Mouse (Mus musculus): ENCODE data around the gene Erv3. TPM values are rescaled to one million over a fixed set of nuclear protein-coding genes. Genes with fewer than 3 reads are reported as not detected.
A peak's percentile ranks its signal among the peaks of the same experiment; 100 is the strongest.
"Not testable (repeated sequence)": the region's sequence is repeated elsewhere in the genome, so short reads cannot be mapped to it uniquely, and the experiment has no call there.

Erv3 gene
- polyA plus RNA-seq, 1 experiment from 2014 or later = not detected

DNA sequence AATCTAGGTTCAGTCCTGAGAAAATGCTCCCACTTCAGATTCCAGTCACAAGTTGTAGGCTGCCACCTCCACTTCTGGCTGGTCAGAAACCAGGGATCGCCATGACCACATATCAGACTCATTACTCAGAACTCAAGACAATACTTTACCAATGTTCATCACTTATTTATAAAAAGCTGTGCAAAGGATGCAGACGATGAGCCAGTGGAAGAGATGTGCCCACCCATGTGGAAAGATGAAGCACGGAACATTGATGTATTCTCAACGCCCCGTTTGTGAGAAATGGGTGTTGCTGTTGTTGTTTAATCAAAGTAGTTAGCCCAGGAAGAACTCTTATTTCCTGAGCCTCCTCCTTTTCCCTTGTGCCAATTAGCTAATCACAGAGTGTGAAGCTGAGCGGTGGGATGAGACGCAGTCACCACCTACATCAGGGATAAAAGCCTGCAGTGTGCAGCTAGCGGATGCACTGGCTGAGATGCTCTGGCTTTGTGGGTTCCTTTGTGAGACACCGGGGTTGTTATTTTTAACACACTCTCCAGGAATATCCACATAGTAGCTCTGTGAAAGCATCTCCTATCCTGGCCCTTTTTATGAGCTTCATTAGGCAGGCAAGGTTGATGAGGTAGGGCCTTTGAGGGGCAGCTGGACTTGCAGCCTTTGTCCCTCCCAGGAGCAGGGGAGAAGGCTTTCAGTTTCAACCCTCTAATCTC, 18.8 kb downstream of the Erv3 start:
- no peaks in the 10 kb centered on the region for H3K27me3 ChIP-seq (replicated peaks; ENCODE audit: control insufficient read depth, insufficient read depth, low read length)
- peak overlapping the region; percentile 2; the same call in 1 of the 2 replicates for H3K4me2 ChIP-seq (ENCODE audit: low read length)
- peaks cover 9% of the 10 kb centered on the region for H3K4me1 ChIP-seq (ENCODE audit: control insufficient read depth, insufficient read depth, low read length)
- no peak overlapping the region; the same call in 1 of the 2 replicates for H3K27ac ChIP-seq (ENCODE audit: low read depth, low read length)
- DNase-seq (ENCODE audit: low spot score) (peak; percentile 39), ATAC-seq (peak; percentile 34; the same call in 1 of the 2 replicates)
- H3K36me3 ChIP-seq (ENCODE audit: control insufficient read depth, insufficient read depth, low read length) = no peaks in the 10 kb centered on the region
- 12% methylated on average over 9 of the region's 9 CpGs for WGBS
- no peak overlapping the region for H3K9ac ChIP-seq (ENCODE audit: low read length)
- H3K4me3 ChIP-seq (ENCODE audit: low read depth, low read length) = no peak overlapping the region
- H3K9me3 ChIP-seq (replicated peaks; ENCODE audit: control insufficient read depth, low read length) = no peaks in the 10 kb centered on the region

DNA sequence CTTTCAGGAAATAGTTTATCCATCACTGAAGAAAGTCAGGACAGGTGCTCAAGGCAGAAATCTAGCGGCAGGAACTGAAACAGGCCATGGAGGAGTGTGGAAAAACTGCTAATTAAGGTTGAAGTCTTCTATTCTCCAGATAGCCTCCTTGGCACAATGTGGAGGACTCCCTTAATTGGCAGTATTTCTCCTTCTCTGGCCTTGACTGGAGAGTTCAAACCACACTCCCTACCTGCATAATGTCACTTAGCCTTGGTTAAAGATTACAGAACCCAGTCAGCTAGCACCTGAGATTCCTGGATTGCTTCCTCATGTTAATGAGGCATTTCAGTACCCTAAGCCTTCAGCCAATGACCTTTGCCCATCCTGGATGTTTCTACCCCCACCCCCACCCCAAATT, 25.3 kb downstream of the Erv3 start:
- Histone ChIP-seq H3K4me2 (ENCODE audit: low read length) (no peak overlapping the region), H3K9ac (ENCODE audit: low read length) (no peak overlapping the region), H3K27me3 (replicated peaks; ENCODE audit: control insufficient read depth, insufficient read depth, low read length) (no peaks in the 10 kb centered on the region), H3K9me3 (replicated peaks; ENCODE audit: control insufficient read depth, low read length) (peaks cover 5% of the 10 kb centered on the region; the same call in 1 of the 2 replicates), H3K4me3 (ENCODE audit: low read depth, low read length) (no peak overlapping the region), H3K36me3 (ENCODE audit: control insufficient read depth, insufficient read depth, low read length) (no peaks in the 10 kb centered on the region), H3K4me1 (ENCODE audit: control insufficient read depth, insufficient read depth, low read length) (no peaks in the 10 kb centered on the region), H3K27ac (ENCODE audit: low read depth, low read length) (no peak overlapping the region)
- DNase-seq (ENCODE audit: low spot score) (no peak), ATAC-seq (no peak)
- WGBS = 94% methylated on average over 1 of the region's 1 CpGs

DNA sequence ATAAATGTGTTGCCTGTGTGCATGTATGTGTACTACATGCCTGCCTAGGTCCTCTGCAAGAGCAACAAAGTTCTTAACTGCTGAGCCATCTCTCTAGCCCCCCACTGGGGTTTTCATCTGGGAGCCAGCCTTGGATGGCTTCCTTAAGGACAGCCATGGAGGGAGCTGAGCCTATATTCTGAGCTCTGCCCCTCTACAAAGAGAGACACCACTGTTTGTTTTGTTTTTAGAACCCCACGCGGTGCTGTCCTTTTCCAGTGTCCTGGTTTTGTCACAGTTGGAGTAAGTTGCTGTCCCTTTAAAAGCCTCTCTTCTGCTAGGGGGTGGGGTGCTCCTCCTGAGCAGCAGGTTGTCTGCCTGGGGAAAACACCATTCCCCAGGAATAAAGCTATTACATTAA, 27.7 kb downstream of the Erv3 start:
- no peak for ATAC-seq
- H3K9me3 ChIP-seq (replicated peaks; ENCODE audit: control insufficient read depth, low read length) = peaks cover 5% of the 10 kb centered on the region; the same call in 1 of the 2 replicates
- no peak overlapping the region for H3K4me2 ChIP-seq (ENCODE audit: low read length)
- no peak overlapping the region for H3K9ac ChIP-seq (ENCODE audit: low read length)
- no peak overlapping the region for H3K27ac ChIP-seq (ENCODE audit: low read depth, low read length)
- H3K36me3 ChIP-seq (ENCODE audit: control insufficient read depth, insufficient read depth, low read length) = no peaks in the 10 kb centered on the region
- no peak for DNase-seq (ENCODE audit: low spot score)
- no peaks in the 10 kb centered on the region for H3K27me3 ChIP-seq (replicated peaks; ENCODE audit: control insufficient read depth, insufficient read depth, low read length)
- 27% methylated on average over 2 of the region's 2 CpGs for WGBS
- H3K4me3 ChIP-seq (ENCODE audit: low read depth, low read length) = no peak overlapping the region
- 0 out of 2 replicates have a peak, but pooled peaks cover 6% of the 10 kb centered on the region for H3K4me1 ChIP-seq (ENCODE audit: control insufficient read depth, insufficient read depth, low read length)

DNA sequence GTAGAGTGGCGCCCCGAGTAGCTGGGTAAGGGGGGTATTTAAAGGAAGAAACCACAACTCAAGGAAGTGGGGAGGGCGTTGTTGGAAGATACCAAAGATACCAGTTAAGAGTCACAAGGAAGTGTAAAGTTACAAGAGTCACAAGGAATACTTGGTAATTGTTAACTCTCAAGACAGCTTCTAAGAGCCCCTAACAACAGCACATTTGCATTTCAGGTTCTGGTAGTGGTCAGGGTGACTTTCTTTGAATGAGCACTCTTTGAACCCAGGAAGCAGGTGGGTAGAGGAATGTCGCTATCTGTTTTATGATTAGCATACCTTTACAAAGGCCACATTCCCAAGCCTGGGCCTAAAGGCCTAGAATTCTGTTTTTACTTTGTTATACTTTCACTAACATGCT, 28.6 kb downstream of the Erv3 start:
- H3K4me1 ChIP-seq (ENCODE audit: control insufficient read depth, insufficient read depth, low read length) = not testable (repeated sequence)
- 94% methylated on average over 4 of the region's 4 CpGs for WGBS

DNA sequence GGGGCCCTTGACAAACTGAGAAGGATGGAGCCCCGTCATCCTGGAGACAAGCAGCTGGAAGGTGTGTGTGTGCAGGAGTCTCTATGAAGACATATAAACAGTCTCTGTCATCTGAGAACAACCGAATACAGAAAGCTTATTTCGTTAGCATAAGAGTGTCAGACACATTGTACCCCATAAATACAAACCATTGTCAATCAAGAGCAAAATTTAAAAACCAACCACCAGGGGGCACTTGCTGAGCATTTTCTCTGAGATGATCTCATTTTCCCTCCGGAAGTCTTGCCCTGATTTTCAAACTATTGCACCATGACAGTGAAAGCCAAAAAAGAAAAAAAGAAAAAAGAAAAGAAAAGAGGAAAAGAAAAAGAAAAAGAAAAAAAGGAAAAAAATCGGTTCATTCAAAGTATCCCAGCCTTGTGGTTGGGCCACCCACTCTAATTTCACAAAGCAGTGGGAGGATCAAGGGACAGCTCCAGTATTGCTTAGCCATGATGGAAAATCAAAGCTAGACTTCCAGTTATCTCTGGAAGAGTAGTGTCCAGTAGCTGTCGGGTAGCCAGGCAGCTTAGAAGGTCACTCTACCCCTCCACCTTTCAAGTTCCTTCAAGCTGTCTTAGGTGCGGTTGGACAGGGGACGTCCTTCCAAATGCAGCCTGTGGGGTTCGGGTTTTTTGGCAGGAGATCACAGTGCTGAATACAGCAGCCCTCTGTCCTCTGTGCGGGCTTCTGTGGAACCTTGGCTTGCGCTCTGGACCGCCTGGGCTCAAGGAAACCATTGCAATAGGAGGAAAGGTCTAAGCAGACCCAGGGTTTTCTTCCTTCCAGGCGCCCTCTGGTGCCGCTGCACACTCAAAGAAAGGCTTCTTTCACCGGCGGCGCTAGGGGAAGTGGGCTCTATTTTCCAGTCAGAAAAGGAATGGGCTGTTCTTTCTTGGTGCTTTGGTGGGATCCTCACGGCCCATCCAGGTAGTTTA, 31.3 kb downstream of the Erv3 start:
- ATAC-seq (peak; percentile 60), DNase-seq (ENCODE audit: low spot score) (peak; percentile 91)
- WGBS = 30% methylated on average over 18 of the region's 18 CpGs
- Histone ChIP-seq H3K4me2 (ENCODE audit: low read length) (peak overlapping the region; percentile 34), H3K9ac (ENCODE audit: low read length) (no peak overlapping the region), H3K36me3 (ENCODE audit: control insufficient read depth, insufficient read depth, low read length) (no peaks in the 10 kb centered on the region), H3K4me1 (ENCODE audit: control insufficient read depth, insufficient read depth, low read length) (0 out of 2 replicates have a peak, but pooled peaks cover 6% of the 10 kb centered on the region), H3K27ac (ENCODE audit: low read depth, low read length) (no peak overlapping the region), H3K9me3 (replicated peaks; ENCODE audit: control insufficient read depth, low read length) (no peaks in the 10 kb centered on the region), H3K27me3 (replicated peaks; ENCODE audit: control insufficient read depth, insufficient read depth, low read length) (no peaks in the 10 kb centered on the region), H3K4me3 (ENCODE audit: low read depth, low read length) (no peak overlapping the region)

More for the DNA sequence above, 28.6 kb downstream of the Erv3 start:
- not testable (repeated sequence) for H3K27ac ChIP-seq (ENCODE audit: low read depth, low read length); H3K27me3 ChIP-seq (replicated peaks; ENCODE audit: control insufficient read depth, insufficient read depth, low read length); DNase-seq (ENCODE audit: low spot score); H3K4me2 ChIP-seq (ENCODE audit: low read length); H3K4me3 ChIP-seq (ENCODE audit: low read depth, low read length); ATAC-seq; H3K9me3 ChIP-seq (replicated peaks; ENCODE audit: control insufficient read depth, low read length); H3K9ac ChIP-seq (ENCODE audit: low read length); H3K36me3 ChIP-seq (ENCODE audit: control insufficient read depth, insufficient read depth, low read length)

DNA sequence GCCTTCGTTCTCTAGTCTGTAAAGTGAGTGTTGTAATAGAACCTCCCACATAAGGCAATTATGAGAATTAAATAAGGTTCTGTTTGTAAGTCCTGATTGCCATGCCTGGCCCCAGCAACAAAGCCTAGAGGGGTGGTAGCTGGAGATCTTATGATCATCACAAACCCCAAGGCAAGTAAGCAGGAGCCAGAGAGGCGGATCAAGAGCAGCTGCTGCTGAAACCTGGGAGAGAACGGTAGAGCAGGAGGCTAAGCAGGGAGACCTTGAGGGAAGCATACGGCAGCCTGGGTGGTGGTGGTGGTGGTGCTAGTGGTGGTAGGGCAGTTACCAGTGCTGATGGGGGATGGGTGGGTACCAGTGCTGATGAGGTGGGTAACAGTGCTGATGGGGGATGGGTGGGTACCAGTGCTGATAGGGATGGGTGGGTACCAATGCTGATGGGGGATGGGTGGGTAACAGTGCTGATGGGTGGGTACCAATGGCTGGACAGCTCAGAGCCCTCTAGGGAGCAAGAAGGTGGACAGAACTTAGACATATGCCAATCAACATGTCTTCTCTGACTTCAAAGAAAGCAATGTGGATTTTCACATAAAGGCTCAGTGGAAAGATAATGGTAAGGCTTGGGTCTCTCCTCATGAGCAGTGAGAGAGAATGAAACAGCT, 32.4 kb downstream of the Erv3 start:
- no peak overlapping the region for H3K4me3 ChIP-seq (ENCODE audit: low read depth, low read length)
- H3K27me3 ChIP-seq (replicated peaks; ENCODE audit: control insufficient read depth, insufficient read depth, low read length) = no peaks in the 10 kb centered on the region
- H3K4me2 ChIP-seq (ENCODE audit: low read length) = no peak overlapping the region
- no peak overlapping the region for H3K9ac ChIP-seq (ENCODE audit: low read length)
- no peaks in the 10 kb centered on the region for H3K9me3 ChIP-seq (replicated peaks; ENCODE audit: control insufficient read depth, low read length)
- H3K4me1 ChIP-seq (ENCODE audit: control insufficient read depth, insufficient read depth, low read length) = 0 out of 2 replicates have a peak, but pooled peaks cover 6% of the 10 kb centered on the region
- 79% methylated on average over 4 of the region's 4 CpGs for WGBS
- no peaks in the 10 kb centered on the region for H3K36me3 ChIP-seq (ENCODE audit: control insufficient read depth, insufficient read depth, low read length)
- no peak for DNase-seq (ENCODE audit: low spot score)
- no peak overlapping the region for H3K27ac ChIP-seq (ENCODE audit: low read depth, low read length)
- peak; percentile 35; the same call in 1 of the 2 replicates for ATAC-seq

DNA sequence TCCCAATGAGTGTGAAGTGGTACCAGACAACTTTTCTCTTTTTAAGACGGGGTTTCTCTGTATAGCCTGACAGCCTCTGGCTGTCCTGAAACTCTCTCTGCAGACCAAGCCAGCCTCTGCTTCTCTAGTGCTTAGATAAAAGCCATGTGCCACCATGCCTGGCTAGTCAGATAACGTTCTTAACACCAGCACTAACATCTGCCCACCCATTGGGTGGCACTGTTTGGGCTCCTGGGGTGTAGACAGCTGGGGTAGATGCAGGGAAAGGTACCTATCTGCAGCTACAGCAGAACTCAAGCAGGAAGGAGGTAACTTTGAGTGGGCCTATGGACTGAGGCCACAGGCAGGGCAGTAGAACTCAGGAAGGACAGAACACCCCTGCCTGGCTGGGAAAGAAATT, 34.0 kb downstream of the Erv3 start:
- no peak overlapping the region for H3K27ac ChIP-seq (ENCODE audit: low read depth, low read length)
- no peak for DNase-seq (ENCODE audit: low spot score)
- no peak overlapping the region for H3K9ac ChIP-seq (ENCODE audit: low read length)
- no peaks in the 10 kb centered on the region for H3K27me3 ChIP-seq (replicated peaks; ENCODE audit: control insufficient read depth, insufficient read depth, low read length)
- H3K4me1 ChIP-seq (ENCODE audit: control insufficient read depth, insufficient read depth, low read length) = 0 out of 2 replicates have a peak, but pooled peaks cover 6% of the 10 kb centered on the region
- no peak for ATAC-seq
- no peaks in the 10 kb centered on the region for H3K9me3 ChIP-seq (replicated peaks; ENCODE audit: control insufficient read depth, low read length)
- 84% methylated on average over 2 of the region's 2 CpGs for whole genome bisulfite sequencing
- no peak overlapping the region for H3K4me3 ChIP-seq (ENCODE audit: low read depth, low read length)
- no peaks in the 10 kb centered on the region for H3K36me3 ChIP-seq (ENCODE audit: control insufficient read depth, insufficient read depth, low read length)
- H3K4me2 ChIP-seq (ENCODE audit: low read length) = no peak overlapping the region

DNA sequence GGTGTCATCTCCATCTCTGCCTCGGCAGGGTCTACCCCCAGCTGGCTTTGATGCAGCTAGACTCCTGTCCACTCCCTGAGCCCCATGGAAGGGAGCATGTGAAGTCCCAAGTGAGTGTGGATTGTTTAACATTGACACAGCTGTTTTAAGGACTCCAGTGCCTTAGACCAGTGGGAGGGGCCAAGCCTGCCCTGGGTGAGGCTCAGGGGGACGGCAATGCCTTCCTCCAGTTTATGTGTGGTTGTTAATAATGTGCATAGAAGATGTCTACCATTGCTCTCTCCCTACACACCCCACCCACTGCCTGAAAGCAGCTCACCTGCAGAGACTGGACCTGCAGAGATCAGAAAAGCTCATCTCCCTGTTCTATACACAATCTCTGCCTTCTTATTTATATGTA, 35.6 kb downstream of the Erv3 start:
- 73% methylated on average over 2 of the region's 2 CpGs for WGBS
- 0 out of 2 replicates have a peak, but pooled peaks cover 6% of the 10 kb centered on the region for H3K4me1 ChIP-seq (ENCODE audit: control insufficient read depth, insufficient read depth, low read length)
- H3K27ac ChIP-seq (ENCODE audit: low read depth, low read length) = no peak overlapping the region
- DNase-seq (ENCODE audit: low spot score) = no peak
- H3K4me3 ChIP-seq (ENCODE audit: low read depth, low read length) = no peak overlapping the region
- H3K9me3 ChIP-seq (replicated peaks; ENCODE audit: control insufficient read depth, low read length) = no peaks in the 10 kb centered on the region
- H3K4me2 ChIP-seq (ENCODE audit: low read length) = no peak overlapping the region
- no peaks in the 10 kb centered on the region for H3K36me3 ChIP-seq (ENCODE audit: control insufficient read depth, insufficient read depth, low read length)
- ATAC-seq = no peak
- no peak overlapping the region for H3K9ac ChIP-seq (ENCODE audit: low read length)
- H3K27me3 ChIP-seq (replicated peaks; ENCODE audit: control insufficient read depth, insufficient read depth, low read length) = no peaks in the 10 kb centered on the region
